Mouse (Mus musculus) T-cell, adult 66 days (primary cell): ENCODE results near the gene Ube2l6. TPM values are rescaled to one million over a fixed set of nuclear protein-coding genes. Genes with fewer than 3 reads are reported as not detected.

Experiments
- total RNA-seq, 2 experiments: library from RNA; stranded (reverse); gene quantifications; 3 replicates in 1 of 2; 4 replicates in 1 of 2; pipeline ENCODE4 v1.2.4; 2023

The Ube2l6 gene
- total RNA-seq, result 1 to 10 TPM; 3.6 to 3.9 TPM

GRCm38 (mm10) chr2:84798493-84798921 is at the start of gene Ube2l6:
Gene Ube2l6, plus strand, starts transcription at chr2:84798828.

GRCm38 (mm10) chr2:84775241-84775640 is 23.4 kb upstream of the Ube2l6 start, which contains the start of gene Serping1:
Gene Serping1, minus strand, starts transcription at chr2:84775444.

GRCm38 (mm10) chr2:84822552-84822951 is 23.9 kb downstream of the Ube2l6 start, which contains the start of gene Smtnl1:
Gene Smtnl1, minus strand, starts transcription at chr2:84822652.

GRCm38 (mm10) chr2:84826488-84827282 is 28.1 kb downstream of the Ube2l6 start, which contains the start of gene Timm10:
Gene Timm10, plus strand, starts transcription at chr2:84826997.

GRCm38 (mm10) chr2:84838593-84838949 is 39.9 kb downstream of the Ube2l6 start, which contains the start of gene Slc43a1:
Gene Slc43a1, plus strand, starts transcription at chr2:84838850.

Other genes starting within 250 kb of the Ube2l6 start
- 1 to 10 TPM; 1.4 to 2.3 TPM for gene Ctnnd1, start 148.1 kb upstream of the Ube2l6 start, total RNA-seq
- not detected for gene Btbd18, start 139.7 kb upstream of the Ube2l6 start, total RNA-seq
- 10 to 100 TPM; 43.5 to 54.2 TPM for gene Selenoh, start 128.1 kb upstream of the Ube2l6 start, total RNA-seq
- gene Gm28635, start 120.8 kb upstream of the Ube2l6 start, total RNA-seq, result not detected
- 10 to 100 TPM; 16.4 to 18.7 TPM for gene Med19, start 120.4 kb upstream of the Ube2l6 start, total RNA-seq
- gene Tmx2, start 119.7 kb upstream of the Ube2l6 start, total RNA-seq, result 10 to 100 TPM; 39.3 to 46.5 TPM
- 10 to 100 TPM; 53.5 to 55.2 TPM for gene Zdhhc5, start 83.6 kb upstream of the Ube2l6 start, total RNA-seq
- 10 to 100 TPM; 26.6 to 32.2 TPM for gene Clp1, start 71.5 kb upstream of the Ube2l6 start, total RNA-seq
- gene Ypel4, start 64.8 kb upstream of the Ube2l6 start, total RNA-seq, result under 1 TPM in 1 of 2 experiments, not detected in 1; 0.74 TPM
- gene Gm19426, start 55.2 kb upstream of the Ube2l6 start, total RNA-seq, result not detected
- under 1 TPM in 1 of 2 experiments, not detected in 1; 0.33 TPM for gene Serping1, start 23.4 kb upstream of the Ube2l6 start, total RNA-seq
- gene Smtnl1, start 23.8 kb downstream of the Ube2l6 start, total RNA-seq, result not detected
- 10 to 100 TPM in 1 of 2 experiments, 1 to 10 TPM in 1; 8.7 to 16.9 TPM for gene Timm10, start 28.2 kb downstream of the Ube2l6 start, total RNA-seq
- 1 to 10 TPM; 1.3 to 1.4 TPM for gene Slc43a1, start 40.0 kb downstream of the Ube2l6 start, total RNA-seq
- not detected for gene Rtn4rl2, start 87.9 kb downstream of the Ube2l6 start, total RNA-seq
- 1 to 10 TPM; 3.2 to 5.3 TPM for gene Slc43a3, start 137.8 kb downstream of the Ube2l6 start, total RNA-seq
- gene Prg2, start 181.6 kb downstream of the Ube2l6 start, total RNA-seq, result not detected
- gene Prg3, start 189.4 kb downstream of the Ube2l6 start, total RNA-seq, result not detected
- gene Ssrp1, start 238.4 kb downstream of the Ube2l6 start, total RNA-seq, result 100 to 1,000 TPM; 156 to 181 TPM
- gene P2rx3, start 238.6 kb downstream of the Ube2l6 start, total RNA-seq, result under 1 TPM in 1 of 2 experiments, not detected in 1; 0.96 TPM
- 10 to 100 TPM; 25.3 to 30.9 TPM for gene Tnks1bp1, start 249.2 kb downstream of the Ube2l6 start, total RNA-seq